Mouse (Mus musculus) heart, embryonic 15.5 days (tissue): ENCODE results near the gene Olfr448. TPM values are rescaled to one million over a fixed set of nuclear protein-coding genes. Genes with fewer than 3 reads are reported as not detected.

Experiments used
- ATAC-seq: fragments of 200-750 bp; cut with Nextera tagmentation; replicated peaks from 2 replicates; pipeline ENCODE4 v1.8.0; 2017; ENCODE audit warnings: low read depth, moderate TSS enrichment; ENCODE audit not compliant: insufficient number of reproducible peaks, insufficient read depth, low FRiP score
- H3K27ac ChIP-seq: fragments of 300-500 bp; sonication (generic); 2 replicates; pipeline ENCODE4 v1.5.1; 2015; ENCODE audit warnings: mild to moderate bottlenecking, inconsistent platforms
- H3K27me3 ChIP-seq: fragments of 300-500 bp; sonication (generic); 2 replicates; pipeline ENCODE4 v1.6.1; 2015; ENCODE audit warnings: inconsistent platforms
- H3K36me3 ChIP-seq: fragments of 300-500 bp; sonication (generic); 2 replicates; pipeline ENCODE4 v1.6.1; 2015; ENCODE audit warnings: mild to moderate bottlenecking, inconsistent platforms
- H3K4me1 ChIP-seq: fragments of 300-500 bp; sonication (generic); replicated peaks from 2 replicates; pipeline ENCODE4 v1.6.1; 2015; ENCODE audit warnings: inconsistent platforms
- H3K4me2 ChIP-seq: fragments of 300-500 bp; sonication (generic); 2 replicates; pipeline ENCODE4 v1.6.1; 2015; ENCODE audit warnings: inconsistent platforms, mild to moderate bottlenecking, moderate library complexity
- H3K4me3 ChIP-seq: fragments of 300-500 bp; sonication (generic); 2 replicates; pipeline ENCODE4 v1.5.1; 2015; ENCODE audit warnings: mild to moderate bottlenecking, inconsistent platforms
- H3K9ac ChIP-seq: fragments of 300-500 bp; sonication (generic); 2 replicates; pipeline ENCODE4 v1.6.1; 2015; ENCODE audit warnings: mild to moderate bottlenecking, inconsistent platforms
- H3K9me3 ChIP-seq: fragments of 300-500 bp; sonication (generic); replicated peaks from 2 replicates; pipeline ENCODE4 v1.6.1; 2016; ENCODE audit warnings: inconsistent platforms
- WGBS: fragments of 180-500 bp; shearing (Covaris S2); methylation state at CpG from one replicate; pipeline ENCODE4 v1.1.7; 2015; ENCODE audit warnings: mixed read lengths; 5-methylcytosine and 5-hydroxymethylcytosine counted together
- polyA plus RNA-seq: library from polyadenylated mRNA; unstranded; fragments of >200 nt; fragmentation: Nextera tagmentation; extraction: Ambion mirVana; gene quantifications from 2 replicates; pipeline ENCODE4 v1.2.1, GENCODE M21; 2015

Olfr448 gene
- not detected in 2 replicates for polyA plus RNA-seq

- H3K27ac ChIP-seq: no peak within 1 kb of the TSS
- H3K4me2 ChIP-seq: no peak within 1 kb of the TSS
- H3K4me1 ChIP-seq: no peaks in the 10 kb centered on the region
- no peak within 1 kb of the TSS for H3K4me3 ChIP-seq
- H3K27me3 ChIP-seq: no peaks in the 10 kb centered on the region
- WGBS: 72% methylated on average over 1 of the region's 1 CpGs
- no peak for ATAC-seq
- no peaks in the 10 kb centered on the region for H3K9me3 ChIP-seq
- H3K9ac ChIP-seq: no peak within 1 kb of the TSS
- no peaks in the 10 kb centered on the region for H3K36me3 ChIP-seq
Observed at GRCm38 (mm10) chr6:42890141-42890540, at the start of gene Olfr448. TSS of gene Olfr448 (plus strand) at chr6:42890441.

- Histone ChIP-seq H3K9ac (no peak overlapping the region), H3K4me1 (no peaks in the 10 kb centered on the region), H3K9me3 (no peaks in the 10 kb centered on the region), H3K27me3 (no peaks in the 10 kb centered on the region), H3K4me2 (no peak overlapping the region), H3K36me3 (no peaks in the 10 kb centered on the region), H3K27ac (no peak overlapping the region), H3K4me3 (no peak overlapping the region)
- 11% methylated on average over 4 of the region's 4 CpGs for WGBS
- ATAC-seq: no peak
Observed at GRCm38 (mm10) chr6:42860222-42860819, 29.9 kb upstream of the Olfr448 start.

GRCm38 (mm10) chr6:42869695-42870094 lies 20.5 kb upstream of the Olfr448 start:
- Histone ChIP-seq H3K4me1 (no peaks in the 10 kb centered on the region), H3K9ac (no peak overlapping the region), H3K36me3 (no peaks in the 10 kb centered on the region), H3K27me3 (no peaks in the 10 kb centered on the region), H3K27ac (no peak overlapping the region), H3K9me3 (no peaks in the 10 kb centered on the region), H3K4me2 (no peak overlapping the region), H3K4me3 (no peak overlapping the region)
- WGBS: 79% methylated on average over 3 of the region's 3 CpGs
- ATAC-seq: no peak

- Histone ChIP-seq H3K27me3 (no peaks in the 10 kb centered on the region), H3K9ac (no peak overlapping the region), H3K36me3 (no peaks in the 10 kb centered on the region), H3K9me3 (no peaks in the 10 kb centered on the region), H3K4me1 (no peaks in the 10 kb centered on the region), H3K27ac (no peak overlapping the region), H3K4me3 (no peak overlapping the region), H3K4me2 (no peak overlapping the region)
- no peak for ATAC-seq
Observed at GRCm38 (mm10) chr6:42876323-42876722, 13.9 kb upstream of the Olfr448 start.

- WGBS: 0% methylated on average over 1 of the region's 1 CpGs
- no peak for ATAC-seq
- no peaks in the 10 kb centered on the region for H3K4me1 ChIP-seq
Observed at GRCm38 (mm10) chr6:42900345-42900744, 10.1 kb downstream of the Olfr448 start.

GRCm38 (mm10) chr6:42908578-42908977 lies 18.3 kb downstream of the Olfr448 start, which contains the start of gene Olfr447:
TSS of gene Olfr447 (plus strand) at chr6:42908878.
- no peaks in the 10 kb centered on the region for H3K4me1 ChIP-seq
- no peak within 1 kb of the TSS for H3K4me3 ChIP-seq
- no peaks in the 10 kb centered on the region for H3K36me3 ChIP-seq
- H3K4me2 ChIP-seq: no peak within 1 kb of the TSS
- ATAC-seq: no peak
- H3K9ac ChIP-seq: no peak within 1 kb of the TSS
- no peaks in the 10 kb centered on the region for H3K27me3 ChIP-seq
- H3K9me3 ChIP-seq: no peaks in the 10 kb centered on the region
- H3K27ac ChIP-seq: no peak within 1 kb of the TSS

More at GRCm38 (mm10) chr6:42900345-42900744, 10.1 kb downstream of the Olfr448 start:
- H3K9me3 ChIP-seq: no peaks in the 10 kb centered on the region
- H3K4me2 ChIP-seq: no peak overlapping the region
- H3K36me3 ChIP-seq: no peaks in the 10 kb centered on the region
- no peak overlapping the region for H3K9ac ChIP-seq
- no peaks in the 10 kb centered on the region for H3K27me3 ChIP-seq
- no peak overlapping the region for H3K27ac ChIP-seq
- no peak overlapping the region for H3K4me3 ChIP-seq

- no peak within 1 kb of the TSS for H3K4me3 ChIP-seq
- no peak within 1 kb of the TSS for H3K4me2 ChIP-seq
- H3K4me1 ChIP-seq: no peaks in the 10 kb centered on the region
- H3K27ac ChIP-seq: no peak within 1 kb of the TSS
- H3K9me3 ChIP-seq: no peaks in the 10 kb centered on the region
- no peak for ATAC-seq
- no peaks in the 10 kb centered on the region for H3K36me3 ChIP-seq
- WGBS: 56% methylated on average over 2 of the region's 2 CpGs
- H3K9ac ChIP-seq: no peak within 1 kb of the TSS
- H3K27me3 ChIP-seq: no peaks in the 10 kb centered on the region
Observed at GRCm38 (mm10) chr6:42921077-42921476, 30.8 kb downstream of the Olfr448 start, which contains the start of gene Olfr446. TSS of gene Olfr446 (plus strand) at chr6:42921377.

Other genes with a start within 250 kb of the Olfr448 start
- gene Tcaf2, start 245.2 kb upstream of the Olfr448 start, polyA plus RNA-seq: 2.2 and 3.9 TPM in 2 replicates
- gene Tcaf1, start 180.4 kb upstream of the Olfr448 start, polyA plus RNA-seq: 41.4 and 48.0 TPM in 2 replicates
- not detected in 2 replicates for gene Olfr453, start 151.1 kb upstream of the Olfr448 start, polyA plus RNA-seq
- gene Olfr38, start 134.0 kb upstream of the Olfr448 start, polyA plus RNA-seq: not detected in 2 replicates
- gene Olfr452, start 105.3 kb upstream of the Olfr448 start, polyA plus RNA-seq: not detected in 2 replicates
- gene Olfr450, start 78.5 kb upstream of the Olfr448 start, polyA plus RNA-seq: not detected in 2 replicates
- gene Olfr449, start 56.1 kb upstream of the Olfr448 start, polyA plus RNA-seq: not detected in 2 replicates
- not detected in 2 replicates for gene Olfr447, start 18.4 kb downstream of the Olfr448 start, polyA plus RNA-seq
- not detected in 2 replicates for gene Olfr446, start 30.9 kb downstream of the Olfr448 start, polyA plus RNA-seq
- not detected in 2 replicates for gene Olfr444, start 58.6 kb downstream of the Olfr448 start, polyA plus RNA-seq
- not detected in 2 replicates for gene Olfr441, start 215.9 kb downstream of the Olfr448 start, polyA plus RNA-seq